Mouse (Mus musculus) frontal cortex, adult (tissue): ENCODE data around the gene Smtn.

ENCODE experiments used
- ATAC-seq: cut with Nextera tagmentation; 2 replicates; pipeline ENCODE4 v1.9.2; 2017; ENCODE audit warnings: mild to moderate bottlenecking, moderate library complexity, mixed read lengths; ENCODE audit not compliant: low TSS enrichment

Gene Smtn

GRCm38 (mm10) chr11:3547969-3548368, 7.6 kb upstream of the Smtn start:
- no peak for ATAC-seq

GRCm38 (mm10) chr11:3547047-3547446, 6.6 kb upstream of the Smtn start:
- ATAC-seq: no peak

GRCm38 (mm10) chr11:3546242-3546562, 5.8 kb upstream of the Smtn start:
- ATAC-seq: no peak

GRCm38 (mm10) chr11:3545531-3546241, 5.3 kb upstream of the Smtn start:
- no peak for ATAC-seq

GRCm38 (mm10) chr11:3544409-3544808, 4.0 kb upstream of the Smtn start:
- ATAC-seq: no peak

GRCm38 (mm10) chr11:3543001-3543400, 2.6 kb upstream of the Smtn start:
- ATAC-seq: peak; percentile 71

GRCm38 (mm10) chr11:3541932-3542331, 1.5 kb upstream of the Smtn start:
- no peak for ATAC-seq

GRCm38 (mm10) chr11:3539826-3540196, 601 bp downstream of the Smtn start:
- no peak for ATAC-seq

GRCm38 (mm10) chr11:3539111-3539825, 1.1 kb downstream of the Smtn start:
- ATAC-seq: peak; percentile 76

- ATAC-seq: no peak
Measured at GRCm38 (mm10) chr11:3538341-3538740, 2.1 kb downstream of the Smtn start.

GRCm38 (mm10) chr11:3537711-3538110, 2.7 kb downstream of the Smtn start:
- ATAC-seq: no peak

- ATAC-seq: no peak
Measured at GRCm38 (mm10) chr11:3536745-3537333, 3.6 kb downstream of the Smtn start.

- no peak for ATAC-seq
Measured at GRCm38 (mm10) chr11:3536082-3536481, 4.3 kb downstream of the Smtn start.

- peak; percentile 68 for ATAC-seq
Measured at GRCm38 (mm10) chr11:3535406-3535986, 4.9 kb downstream of the Smtn start.

- peak; percentile 4; the same call in 1 of the 2 replicates for ATAC-seq
Measured at GRCm38 (mm10) chr11:3534956-3535355, 5.5 kb downstream of the Smtn start.

- ATAC-seq: no peak
Measured at GRCm38 (mm10) chr11:3533406-3533932, 6.9 kb downstream of the Smtn start.

GRCm38 (mm10) chr11:3532101-3532931, 8.1 kb downstream of the Smtn start:
- no peak for ATAC-seq

- ATAC-seq: no peak
Measured at GRCm38 (mm10) chr11:3531634-3532033, 8.8 kb downstream of the Smtn start.

- no peak for ATAC-seq
Measured at GRCm38 (mm10) chr11:3530731-3531130, 9.7 kb downstream of the Smtn start.

GRCm38 (mm10) chr11:3529476-3530252, 10.7 kb downstream of the Smtn start:
- ATAC-seq: no peak

- no peak for ATAC-seq
Measured at GRCm38 (mm10) chr11:3528208-3528607, 12.2 kb downstream of the Smtn start.
